Mouse (Mus musculus) Muller cell, postnatal 12 days (primary cell): ENCODE data around the gene Scn4a.

Source experiments
- DNase-seq: peaks from one replicate; pipeline ENCODE4 v3.0.0-alpha.2; 2015; ENCODE audit errors: inconsistent ontology term

Scn4a gene

DNA sequence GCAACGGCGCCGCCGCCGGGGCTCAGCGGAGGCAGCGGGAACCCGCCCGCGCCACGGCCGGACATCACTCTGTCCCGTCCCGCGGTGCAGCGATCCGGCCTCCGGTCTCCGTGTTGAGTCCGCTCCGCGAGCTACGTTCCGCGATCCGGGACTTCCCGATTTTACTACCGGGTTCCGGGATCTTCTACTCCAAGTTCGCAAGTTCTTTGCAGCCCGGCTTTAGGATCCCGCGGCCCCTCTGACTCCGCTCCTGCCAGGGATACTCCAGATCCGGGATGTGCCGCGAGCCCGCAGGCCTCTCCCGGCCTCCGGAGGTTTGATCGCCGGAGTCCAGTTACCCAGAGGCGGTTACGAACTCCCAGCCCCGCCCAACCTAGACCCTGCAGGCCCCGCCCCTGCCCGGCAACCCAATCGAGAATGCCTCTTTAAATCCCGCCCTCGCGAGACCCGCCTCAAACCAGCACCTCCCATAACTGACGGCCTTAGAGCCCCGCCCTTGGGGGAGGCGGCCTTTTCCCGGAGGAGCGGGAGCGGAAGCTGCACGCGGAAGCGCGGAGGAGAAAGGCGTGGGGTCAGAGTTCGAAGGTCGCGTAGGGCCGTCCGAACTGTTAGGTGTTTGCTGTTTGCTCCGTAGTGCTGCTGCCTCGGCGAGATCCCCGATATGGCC, 80.3 kb downstream of the Scn4a start, which contains the start of gene Smarcd2:
TSS of gene Smarcd2 (minus strand) at position 329 of the 667 bp plus-strand sequence.
- peak; percentile 99 for DNase-seq

GRCm38 (mm10) chr11:106271794-106272643, 81.1 kb downstream of the Scn4a start:
- DNase-seq, result peak; percentile 42

DNA sequence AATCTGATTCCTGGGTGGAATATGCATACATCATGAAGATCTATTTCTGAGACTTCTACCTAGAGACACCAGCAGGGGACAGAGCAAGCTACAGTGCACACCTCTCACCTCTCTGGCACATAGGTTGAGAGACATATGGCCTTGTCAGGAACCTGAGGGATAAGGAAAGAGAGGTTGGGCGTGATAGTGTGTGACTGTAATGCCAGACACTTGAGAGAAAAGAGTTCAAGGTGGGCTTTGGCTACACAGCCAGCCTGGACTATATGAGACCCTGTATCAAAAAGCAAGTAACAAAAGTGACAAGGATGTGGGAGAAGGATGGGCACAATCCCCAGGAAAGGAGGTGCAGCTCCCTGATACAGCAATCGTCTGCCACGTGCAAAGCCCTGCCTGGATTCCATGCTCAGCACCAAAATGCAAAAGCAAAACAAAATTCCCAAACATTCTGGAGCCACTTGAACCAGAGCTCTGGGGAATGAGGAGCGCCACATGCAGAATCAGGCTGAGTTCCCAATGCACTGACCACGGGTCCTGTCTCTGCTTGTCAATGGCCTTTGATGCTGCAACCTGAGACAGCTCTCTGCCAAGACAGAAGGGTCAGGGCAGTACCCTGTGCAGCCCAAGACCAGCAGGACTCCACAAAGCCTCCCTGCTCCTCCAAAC, 81.8 kb downstream of the Scn4a start:
- no peak for DNase-seq

DNA sequence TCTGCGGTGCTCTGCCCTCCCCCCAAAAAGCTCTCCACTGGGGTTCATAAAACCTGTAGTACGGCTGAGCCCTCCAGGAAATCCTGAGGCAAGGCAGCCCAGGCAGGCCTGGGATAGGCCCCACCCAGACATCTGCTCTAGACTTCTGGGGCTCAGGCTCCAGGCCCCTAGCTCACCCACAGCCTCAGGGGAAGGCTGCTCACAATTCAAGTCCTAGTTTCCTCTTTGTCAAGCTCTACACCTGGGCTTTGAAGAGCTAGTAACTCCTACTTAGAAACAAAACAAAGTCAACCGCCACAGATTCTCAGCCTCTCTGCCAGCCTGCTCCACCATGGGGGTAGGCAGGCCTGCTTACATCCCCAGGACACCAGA, 84.0 kb downstream of the Scn4a start:
- no peak for DNase-seq
